Mouse (Mus musculus) mesoderm, embryonic 11.5 days (tissue): Measurements from ENCODE around the gene Fto.
A peak's percentile ranks its signal among the peaks of the same experiment; 100 is the strongest.

ENCODE experiments used
- DNase-seq: peaks from one replicate; pipeline ENCODE4 v3.0.0-alpha.2; 2012; ENCODE audit warnings: low read depth, low spot score

Fto gene

DNA sequence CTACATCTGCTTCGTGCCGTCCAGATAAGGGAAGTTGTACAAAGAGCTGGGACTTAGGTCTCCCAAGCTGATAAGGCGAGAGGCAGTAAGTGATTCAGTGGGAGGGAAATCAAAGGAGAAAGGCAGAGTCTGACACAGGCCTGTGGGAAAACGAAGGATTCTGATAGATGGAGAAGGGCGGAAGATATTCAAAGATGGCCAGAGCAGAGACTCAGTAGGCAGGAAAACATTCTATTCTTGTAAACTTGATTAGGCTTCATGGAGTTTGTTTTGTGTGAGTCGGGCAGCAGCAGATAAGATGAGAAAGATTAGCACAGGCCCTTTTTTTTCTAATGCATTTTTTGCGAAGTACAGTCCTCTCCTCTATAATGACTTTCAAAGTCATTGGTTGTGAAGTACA, 183.6 kb downstream of the Fto start:
- DNase-seq, result no peak

DNA sequence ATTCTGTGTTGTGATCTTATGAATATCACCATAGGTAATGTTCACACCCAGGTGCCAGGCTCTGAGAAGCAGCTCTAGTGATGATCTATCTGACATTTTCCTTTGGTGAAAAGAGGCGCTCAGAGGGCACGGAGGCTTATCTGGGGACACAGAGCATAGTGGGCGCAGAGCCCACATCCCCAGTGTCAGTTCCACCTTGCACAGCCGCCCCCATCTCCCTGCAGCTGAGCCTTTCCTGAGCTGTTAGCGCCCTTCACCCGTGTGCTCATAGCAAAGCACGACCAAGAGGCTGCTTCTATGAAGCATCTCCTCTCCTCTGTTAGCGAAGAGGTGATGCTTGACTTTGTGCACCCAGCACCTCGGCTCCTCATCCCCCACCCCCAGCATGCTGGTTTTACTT, 185.3 kb downstream of the Fto start:
- no peak for DNase-seq

DNA sequence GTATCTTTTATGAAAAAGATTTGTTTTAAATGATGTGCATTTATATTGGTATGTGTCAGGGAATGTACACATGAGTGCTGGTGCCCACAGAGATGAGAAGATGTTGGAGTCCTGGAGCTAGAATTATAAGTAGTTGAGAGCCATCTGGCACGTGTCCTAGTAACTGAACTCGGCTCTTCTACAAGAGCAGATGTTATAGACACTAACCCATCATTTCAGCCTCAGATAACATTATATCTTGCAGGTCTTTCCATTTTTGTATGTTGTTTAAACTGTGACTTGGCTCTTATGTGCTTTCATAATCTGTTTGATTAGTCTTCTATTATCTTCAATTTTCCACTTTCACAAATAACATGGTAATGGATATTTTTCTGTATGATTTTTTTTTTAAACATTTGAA, 186.0 kb downstream of the Fto start:
- no peak for DNase-seq

DNA sequence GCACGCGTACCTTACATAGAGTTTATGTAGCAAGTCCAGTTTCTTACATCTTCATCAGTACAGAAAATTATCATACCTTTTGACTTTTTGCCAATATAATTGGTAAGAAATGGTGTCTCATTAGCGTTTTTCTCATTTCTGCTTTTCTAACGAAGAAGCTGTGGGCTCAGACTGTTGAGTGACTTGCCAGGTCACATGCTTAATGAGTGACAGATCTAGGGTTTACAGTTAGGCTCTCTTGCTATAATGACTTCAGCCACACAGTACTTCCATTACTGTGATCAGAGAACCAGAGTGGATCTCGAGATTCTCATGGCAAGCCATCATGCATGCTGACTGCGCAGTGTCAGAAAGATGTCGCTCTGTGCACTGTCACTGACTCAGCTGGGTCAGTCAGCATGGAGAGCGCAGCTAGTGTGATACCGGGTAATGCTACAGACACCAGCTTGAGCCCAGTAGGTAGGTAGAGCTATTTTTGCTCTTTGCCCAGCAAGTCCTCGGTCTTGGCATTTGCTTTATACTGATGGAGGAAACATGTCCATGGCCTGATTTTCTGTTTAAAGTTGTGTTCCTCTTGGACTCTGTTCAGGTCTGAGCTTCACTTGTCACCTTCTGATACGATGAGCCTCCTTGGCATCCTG, 188.8 kb downstream of the Fto start:
- DNase-seq, result no peak

DNA sequence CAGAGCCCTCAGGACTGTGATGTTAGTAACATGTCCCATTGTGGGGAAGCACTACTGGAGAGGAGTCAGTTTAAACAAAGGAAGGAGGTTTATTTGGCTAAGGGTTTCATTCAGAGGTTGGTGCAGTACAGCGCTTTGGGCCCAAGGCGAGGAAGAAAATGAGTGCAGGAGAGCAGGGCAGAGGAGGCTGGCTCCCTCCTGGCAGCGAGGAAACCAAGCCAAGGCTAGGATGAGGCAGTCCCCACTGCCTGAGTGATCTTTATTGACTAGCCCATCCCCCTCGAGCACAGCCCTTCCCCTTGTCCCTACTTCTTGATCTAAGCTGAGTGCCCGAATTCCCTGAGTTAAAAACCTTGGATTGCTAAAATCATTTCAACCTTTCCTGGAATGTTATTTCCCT, 189.5 kb downstream of the Fto start:
- DNase-seq, result no peak

DNA sequence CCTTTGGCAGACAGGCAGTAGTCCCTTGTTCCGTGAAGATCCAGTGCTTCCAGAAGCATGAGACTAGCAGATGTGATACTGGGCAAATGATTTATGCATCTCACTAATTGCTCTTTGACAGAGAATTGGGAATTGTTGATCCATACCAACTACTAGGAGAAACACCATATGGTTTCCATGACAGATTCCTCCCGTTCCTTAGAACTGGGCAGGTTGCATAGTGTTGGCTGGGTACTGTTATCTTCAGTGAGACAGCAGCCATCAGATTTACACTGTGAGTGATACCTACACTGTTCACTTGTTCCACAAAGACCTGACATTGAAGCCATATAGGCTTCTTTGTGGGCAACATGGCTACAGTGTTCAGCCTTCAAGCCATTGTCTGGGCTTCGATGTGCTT, 191.0 kb downstream of the Fto start:
- DNase-seq, result no peak

DNA sequence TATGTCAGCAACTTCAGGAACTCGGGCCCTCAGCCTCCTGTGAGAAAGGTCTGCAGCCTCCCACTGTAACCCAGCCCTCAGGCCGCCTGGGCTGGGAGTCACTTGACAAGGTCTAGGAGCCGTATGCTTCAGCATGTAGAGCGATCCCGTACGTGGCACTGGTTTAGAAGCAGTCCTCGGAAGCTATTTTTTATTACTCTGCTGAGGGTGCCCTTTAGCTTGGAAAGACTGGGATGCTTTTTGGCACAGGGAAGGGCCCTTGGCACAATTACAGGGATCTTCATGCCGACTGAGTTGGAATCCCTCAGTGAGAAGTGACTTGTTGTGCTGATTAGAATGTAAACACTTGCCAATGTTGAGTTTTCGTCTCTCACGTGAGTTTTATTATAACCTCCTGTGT, 191.6 kb downstream of the Fto start:
- no peak for DNase-seq

DNA sequence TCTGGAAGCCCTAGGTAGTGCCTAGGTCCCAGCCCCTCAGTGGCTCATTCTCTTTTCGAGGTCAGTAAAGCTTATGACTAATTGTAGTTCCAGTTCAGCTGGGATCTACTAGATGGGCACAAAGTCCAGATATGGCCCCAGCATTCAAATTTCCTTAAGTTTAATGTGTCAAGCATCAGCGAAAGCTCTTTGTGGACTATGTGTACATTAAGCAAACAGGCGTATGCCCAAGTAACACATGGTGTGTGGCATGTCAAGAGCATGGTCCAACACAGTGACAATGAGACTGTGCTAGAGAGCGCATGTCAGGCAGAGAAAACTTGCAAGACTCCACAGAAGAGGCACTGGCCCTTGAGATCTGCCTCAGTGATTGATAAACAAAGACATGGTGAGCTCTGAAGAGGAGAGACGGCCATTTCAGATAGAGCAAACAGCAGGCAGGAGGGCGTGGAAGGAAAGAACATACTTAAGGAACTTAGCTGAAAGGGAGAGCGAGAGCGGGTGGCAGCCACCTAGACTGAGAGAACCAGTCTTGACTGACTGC, 192.2 kb downstream of the Fto start:
- no peak for DNase-seq

DNA sequence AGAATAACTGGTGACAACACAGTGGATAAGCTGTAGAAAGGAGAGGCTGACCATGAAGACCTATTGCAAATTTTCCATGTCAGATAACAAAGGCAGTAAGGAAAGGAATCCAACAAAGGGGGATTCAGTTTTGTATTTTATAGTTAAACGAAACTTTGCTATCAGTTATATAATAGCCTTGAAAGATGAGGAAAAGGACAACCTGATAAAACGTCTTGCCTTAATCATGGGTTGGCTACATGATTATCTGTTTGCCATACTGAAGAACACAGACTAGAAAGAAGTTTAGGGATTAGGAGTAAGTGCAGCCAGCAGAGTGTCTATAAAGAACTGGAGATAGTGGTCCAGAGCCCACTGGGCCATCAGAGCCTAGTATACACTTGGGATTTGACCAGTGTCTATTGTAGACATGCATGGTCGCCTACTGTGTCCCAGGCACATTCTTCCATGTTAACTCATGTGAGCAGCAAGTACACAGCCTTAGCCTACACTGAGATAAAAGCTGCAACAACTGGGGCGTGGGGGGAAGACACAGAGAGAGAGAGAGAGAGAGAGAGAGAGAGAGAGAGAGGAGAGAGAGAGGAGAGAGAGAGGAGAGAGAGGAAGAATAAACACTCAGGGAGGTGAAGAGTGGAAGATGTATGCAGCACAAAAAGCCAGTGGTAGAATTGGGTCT, 192.8 kb downstream of the Fto start:
- no peak for DNase-seq

DNA sequence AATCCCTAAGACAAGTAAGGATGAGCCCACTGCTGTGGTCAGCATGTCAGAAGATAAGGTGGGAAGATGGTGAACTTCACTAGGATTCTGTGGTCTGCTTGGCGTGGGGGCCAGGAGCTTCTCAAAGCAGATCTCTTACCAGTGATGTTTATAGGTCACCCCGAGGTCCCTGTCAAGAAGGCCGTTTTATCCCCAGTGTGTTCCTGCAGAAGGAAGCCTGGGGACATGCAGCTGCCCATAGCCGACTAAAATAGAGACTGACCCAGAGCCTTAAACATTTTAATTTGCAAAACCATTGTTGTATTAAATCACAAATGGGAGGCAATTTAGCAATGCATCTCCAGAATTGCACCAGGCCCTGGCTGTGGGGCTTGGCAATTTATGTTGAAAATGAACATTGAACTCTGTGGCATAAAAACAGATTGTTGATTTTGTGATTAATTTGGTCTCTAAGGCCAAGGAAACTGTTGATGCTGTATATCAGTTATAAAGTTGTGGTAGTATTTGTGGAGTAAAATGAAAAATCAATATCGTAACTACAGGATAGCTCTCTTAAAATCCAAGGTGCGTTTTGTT, 193.4 kb downstream of the Fto start:
- no peak for DNase-seq

DNA sequence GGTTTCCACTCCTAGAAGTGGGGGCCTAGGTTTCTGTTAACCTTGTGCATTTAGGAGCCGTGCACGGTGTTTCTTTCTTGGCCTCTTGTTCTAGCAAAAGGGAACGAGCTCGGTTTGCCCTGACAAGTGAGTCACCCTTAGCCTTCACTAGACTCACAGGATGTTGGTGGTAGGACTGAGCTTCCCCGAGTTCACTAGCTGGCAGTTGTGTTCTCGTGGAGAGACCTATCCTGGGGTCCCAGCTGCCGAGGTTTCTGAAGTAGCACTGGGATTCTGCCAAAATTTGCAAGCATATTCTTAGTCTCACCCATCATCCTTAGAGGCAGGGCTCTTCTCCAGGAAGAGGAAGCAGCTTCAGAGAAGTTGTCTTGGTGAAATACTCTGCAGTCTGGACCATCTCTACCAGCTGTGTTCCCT, 194.4 kb downstream of the Fto start:
- no peak for DNase-seq

DNA sequence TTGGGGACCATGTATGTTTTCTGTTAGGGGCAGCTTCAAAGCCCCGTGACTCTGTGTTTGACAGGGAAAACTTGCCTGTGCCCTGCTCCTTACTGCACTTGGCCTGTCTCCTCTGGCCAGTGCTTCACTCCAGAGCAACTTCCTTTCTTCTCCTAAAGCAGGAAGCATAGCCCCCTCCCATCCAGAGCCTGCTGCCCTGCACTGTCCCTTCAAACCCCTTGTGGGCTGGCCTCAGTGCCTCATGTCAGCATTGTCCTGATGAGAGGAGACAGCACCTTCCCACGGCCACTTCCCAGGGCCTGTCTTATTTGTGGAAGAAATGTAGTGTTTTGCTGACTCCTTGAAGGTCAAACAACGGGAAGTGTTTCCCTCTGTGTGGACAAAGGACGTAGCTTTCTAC, 195.0 kb downstream of the Fto start:
- no peak for DNase-seq

DNA sequence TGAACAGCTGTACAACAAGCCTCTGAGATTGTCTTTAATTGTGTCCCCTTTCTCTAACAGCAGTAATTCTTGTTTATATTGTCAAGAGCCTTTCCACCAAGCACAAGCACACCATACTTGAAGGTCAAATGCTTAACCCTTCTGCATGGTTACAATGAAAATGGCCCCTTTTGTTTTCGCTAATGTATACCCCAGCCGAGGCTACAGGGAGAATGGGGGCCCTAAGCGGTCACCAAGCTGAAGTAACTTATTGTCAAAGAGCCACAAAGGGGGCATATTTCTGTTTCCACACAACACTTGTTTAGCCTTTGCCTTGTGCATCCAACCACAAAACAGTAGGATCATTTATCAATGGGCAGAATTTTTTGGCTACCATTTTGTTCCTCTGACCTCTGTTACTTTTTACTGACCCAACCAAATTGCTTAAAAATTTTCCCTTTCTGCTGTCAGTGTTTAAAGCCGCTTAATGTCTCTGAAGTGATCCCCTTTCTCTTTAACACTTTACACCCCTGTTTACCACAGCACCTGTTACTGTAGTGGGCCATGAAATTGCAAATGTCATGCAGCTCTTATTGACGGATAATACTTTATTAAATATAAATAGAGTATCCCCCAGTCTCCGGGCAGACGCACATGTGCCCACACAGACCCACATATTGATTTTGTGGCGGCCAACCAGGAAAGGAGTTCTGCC, 196.0 kb downstream of the Fto start:
- peak; percentile 71 for DNase-seq

DNA sequence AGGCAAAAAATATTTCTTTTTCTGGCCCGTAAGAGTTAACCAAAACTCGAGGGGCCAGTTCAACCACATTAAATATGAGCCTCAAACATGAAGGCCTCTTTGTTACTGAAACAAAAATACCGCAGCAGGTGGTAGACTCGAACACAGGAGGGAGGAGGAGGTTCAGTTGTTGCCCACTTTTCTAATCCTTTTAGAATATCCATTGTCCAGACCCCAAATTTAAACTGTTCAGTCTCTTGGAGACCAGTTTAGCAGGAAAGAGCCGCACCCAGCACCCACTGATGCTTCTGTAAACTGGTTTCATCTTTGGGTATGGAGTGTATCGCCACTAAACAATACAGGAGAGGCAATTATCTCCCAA, 196.6 kb downstream of the Fto start:
- no peak for DNase-seq

DNA sequence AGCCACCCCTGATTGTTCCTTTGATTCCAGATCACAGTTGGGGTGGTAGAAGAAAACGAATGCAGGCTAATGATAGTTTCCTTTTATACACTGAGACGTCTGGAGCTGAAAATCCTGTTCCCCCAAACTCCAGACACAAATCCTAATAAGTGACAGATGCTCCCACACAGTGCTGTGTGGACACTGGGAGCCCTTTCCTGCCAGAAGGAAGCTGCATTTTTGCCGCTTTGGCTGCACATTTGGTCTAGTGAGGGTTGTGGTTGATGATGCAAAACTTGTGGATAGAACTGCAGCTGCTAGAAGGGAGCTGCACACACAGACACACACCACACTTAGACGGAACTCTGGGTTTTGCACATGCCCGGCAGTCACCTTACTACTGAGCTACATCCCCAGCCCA, 197.4 kb downstream of the Fto start:
- no peak for DNase-seq

DNA sequence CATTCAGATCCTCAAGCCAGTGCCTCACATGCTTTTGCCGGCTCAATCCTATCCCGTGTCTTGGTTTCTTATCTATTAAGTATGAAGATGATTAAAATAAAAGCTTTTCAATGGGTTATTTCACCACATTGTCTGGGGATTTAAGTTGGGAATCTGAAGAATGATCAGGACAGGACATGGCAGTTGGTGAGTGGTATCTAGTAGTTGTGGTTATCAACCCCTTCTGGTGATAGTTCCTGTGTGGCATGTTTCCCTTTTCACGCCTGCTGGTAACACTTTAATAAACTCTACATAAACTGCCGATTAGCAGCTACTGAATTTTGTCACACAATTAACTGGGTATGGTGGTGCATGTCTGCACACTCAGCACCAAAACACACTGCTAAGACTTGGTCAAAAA, 198.6 kb downstream of the Fto start:
- DNase-seq, result no peak

DNA sequence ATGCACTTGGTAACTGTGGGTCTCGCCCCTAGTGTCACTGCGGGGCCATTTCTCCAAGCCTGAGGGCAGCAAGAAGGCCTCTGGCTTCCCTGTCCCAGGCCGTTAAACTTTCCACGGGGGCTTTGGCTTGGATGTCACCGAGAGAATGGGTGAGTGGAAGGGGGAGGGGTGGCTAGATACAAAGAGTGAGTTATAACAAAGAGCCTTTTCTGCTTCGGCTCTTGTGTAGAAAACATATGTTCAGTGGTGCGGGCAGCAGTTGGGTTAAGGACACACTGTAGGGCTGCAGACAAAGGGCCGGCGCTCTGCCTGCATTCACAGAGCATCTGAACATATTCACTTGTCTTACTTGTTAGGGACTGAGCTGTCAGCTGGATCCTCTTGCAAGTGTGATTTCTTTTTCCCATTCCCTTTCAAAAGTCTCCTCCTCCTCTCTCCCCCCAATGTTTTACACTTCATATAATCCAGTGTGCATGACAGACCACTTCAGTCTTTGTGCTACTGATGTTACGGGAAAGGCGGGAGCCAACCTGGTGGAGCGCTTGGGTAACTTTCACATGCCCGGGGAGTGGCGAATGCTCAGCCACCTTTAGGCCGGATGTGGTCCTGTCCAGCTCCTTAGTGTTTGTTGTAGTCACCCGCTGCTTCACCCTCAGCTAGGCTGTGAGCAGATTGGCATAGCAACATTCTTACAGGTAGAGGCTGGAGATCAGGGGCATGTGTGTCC, 201.6 kb downstream of the Fto start:
- peak; percentile 74 for DNase-seq

DNA sequence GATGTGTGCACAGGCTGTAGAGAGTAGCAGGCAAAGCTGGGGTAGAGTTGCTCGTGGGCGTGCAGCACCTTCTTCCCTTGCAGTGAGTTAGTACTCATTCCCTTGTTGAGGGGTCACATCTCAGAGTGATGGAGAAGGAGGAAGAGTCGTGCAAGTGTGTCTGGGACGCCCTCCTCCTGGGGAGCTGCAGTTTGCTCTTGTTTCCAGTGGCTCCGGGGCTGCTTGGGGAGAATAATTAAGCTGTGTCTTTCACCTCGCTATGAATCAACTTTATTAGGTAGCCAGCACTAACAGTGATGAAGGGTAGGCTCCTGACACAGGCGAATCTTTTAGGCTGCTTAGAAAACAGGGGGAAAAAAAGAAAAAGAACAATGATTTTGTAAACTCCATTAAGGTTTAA, 203.1 kb downstream of the Fto start:
- DNase-seq, result no peak

DNA sequence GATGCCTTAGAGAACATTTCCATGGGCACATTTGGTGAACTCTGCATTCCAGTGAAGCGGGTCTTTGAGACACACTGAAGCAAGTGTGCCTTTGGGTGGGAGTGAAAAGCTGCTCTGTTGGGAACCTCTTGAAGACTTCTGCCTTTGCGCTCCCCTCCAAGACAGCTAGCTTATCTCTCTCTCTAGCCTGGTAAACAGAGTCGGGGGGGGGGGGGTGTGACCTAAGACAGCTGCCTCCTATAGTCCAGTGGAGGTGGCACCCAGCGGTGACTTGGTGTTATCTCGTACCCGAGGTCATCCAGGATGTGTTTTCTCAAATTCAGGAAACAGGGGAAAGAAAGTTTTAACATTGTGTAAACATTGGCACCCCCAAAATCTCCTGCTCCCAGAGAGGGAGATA, 204.8 kb downstream of the Fto start:
- DNase-seq, result no peak

DNA sequence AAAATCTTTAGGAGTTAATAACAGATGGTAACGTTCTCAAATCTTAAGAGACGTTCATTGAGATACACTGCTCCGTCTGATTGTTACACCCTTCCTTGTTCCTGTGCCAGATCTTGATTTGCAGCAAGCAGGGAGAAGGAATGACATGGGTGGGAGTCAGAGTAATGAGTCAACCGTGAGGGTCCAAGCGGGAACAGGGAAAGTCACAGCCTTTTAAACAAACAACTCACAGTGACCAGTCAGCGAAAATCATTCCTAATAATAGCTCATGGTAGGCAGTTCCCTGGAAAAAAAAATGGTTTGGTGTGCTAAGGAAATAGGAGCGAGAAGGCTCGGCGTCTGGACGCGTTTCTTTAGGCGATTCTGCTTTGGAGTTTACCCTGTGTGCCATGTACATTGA, 208.9 kb downstream of the Fto start:
- no peak for DNase-seq

DNA sequence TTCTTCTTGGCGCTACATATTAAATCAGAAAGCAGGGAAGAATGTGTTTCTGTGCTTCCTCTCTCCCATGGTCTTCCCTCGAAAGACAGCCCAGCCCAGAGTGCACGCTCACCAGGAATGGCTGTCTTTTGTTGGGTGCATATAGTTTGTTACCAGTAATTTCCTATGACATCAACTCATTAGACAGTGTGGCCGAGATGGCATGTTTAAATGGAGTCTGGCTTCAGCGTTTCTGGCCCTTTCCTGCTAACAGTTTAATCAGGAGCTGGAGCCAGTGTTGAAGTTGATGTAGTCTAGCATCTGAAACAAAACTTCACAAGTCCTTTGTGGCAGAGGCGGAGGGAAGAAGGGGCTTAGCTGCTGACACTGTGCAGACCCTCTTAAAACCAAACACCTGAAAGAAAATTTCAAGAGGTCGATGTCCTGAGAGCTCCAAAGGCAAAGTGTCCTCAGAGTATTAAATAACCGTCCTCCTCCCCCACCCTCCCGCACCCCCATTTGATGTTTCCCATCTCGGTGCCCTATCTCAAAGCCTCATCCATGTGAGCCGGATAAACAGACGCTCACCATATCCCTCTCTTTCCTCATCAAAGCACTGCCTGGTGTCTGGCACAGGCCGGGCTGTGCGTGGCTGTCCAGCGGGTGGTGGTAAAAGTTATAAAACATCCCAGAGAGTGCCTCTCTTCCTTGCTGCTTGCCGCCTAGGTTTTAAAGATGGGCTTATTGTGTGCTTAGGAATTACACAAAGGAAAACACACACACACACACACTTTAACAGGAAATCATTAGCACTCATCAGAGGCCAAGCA, 210.9 kb downstream of the Fto start:
- no peak for DNase-seq
